Mouse (Mus musculus) olfactory bulb, adult 2 months (tissue): ENCODE measurements around the gene Rgl3.

Experiments
- CTCF ChIP-seq: fragments of 200-500 bp; IDR thresholded peaks from 2 replicates; pipeline ENCODE4 v1.5.1; 2012; ENCODE audit warnings: low read depth, mild to moderate bottlenecking, low read length, moderate library complexity; ENCODE audit not compliant: insufficient read depth
- POLR2A ChIP-seq: fragments of 200-500 bp; IDR thresholded peaks from 2 replicates; pipeline ENCODE4 v1.6.1; 2012; ENCODE audit warnings: mild to moderate bottlenecking, low read depth, low read length, moderate library complexity; ENCODE audit not compliant: insufficient read depth

DNA sequence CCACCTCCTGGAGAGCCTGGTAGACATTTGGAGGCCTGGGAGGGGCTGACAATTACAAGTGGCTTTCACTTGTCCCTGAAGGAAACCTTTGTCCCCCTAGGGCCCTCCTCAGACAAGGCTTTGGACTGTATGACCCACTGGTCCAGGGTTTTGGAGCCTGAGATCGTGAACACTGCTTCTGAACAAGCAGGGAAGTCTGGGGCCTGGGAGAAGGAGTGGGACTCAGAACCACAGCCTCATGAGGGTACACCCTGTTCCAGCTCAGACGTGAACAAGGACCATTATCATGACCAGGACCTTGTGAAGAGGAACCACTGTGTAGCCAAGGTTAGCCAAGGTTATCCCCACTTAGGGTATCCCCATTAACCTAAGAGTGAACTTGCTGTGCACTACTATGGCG, 60.0 kb downstream of the Rgl3 start:
- no peak for TF ChIP-seq POLR2A
- TF ChIP-seq CTCF, result no peak
